Mouse (Mus musculus) telencephalon, adult 2 months (tissue): Measurements from ENCODE around the gene Gnb1l.
"Not testable (repeated sequence)": the region's sequence is repeated elsewhere in the genome, so short reads cannot be mapped to it uniquely, and the experiment has no call there.

ENCODE experiments used
- DNase-seq: peaks from one replicate; pipeline ENCODE4 v3.0.0-alpha.2; 2011; ENCODE audit warnings: low read depth, low spot score

The Gnb1l gene

DNA sequence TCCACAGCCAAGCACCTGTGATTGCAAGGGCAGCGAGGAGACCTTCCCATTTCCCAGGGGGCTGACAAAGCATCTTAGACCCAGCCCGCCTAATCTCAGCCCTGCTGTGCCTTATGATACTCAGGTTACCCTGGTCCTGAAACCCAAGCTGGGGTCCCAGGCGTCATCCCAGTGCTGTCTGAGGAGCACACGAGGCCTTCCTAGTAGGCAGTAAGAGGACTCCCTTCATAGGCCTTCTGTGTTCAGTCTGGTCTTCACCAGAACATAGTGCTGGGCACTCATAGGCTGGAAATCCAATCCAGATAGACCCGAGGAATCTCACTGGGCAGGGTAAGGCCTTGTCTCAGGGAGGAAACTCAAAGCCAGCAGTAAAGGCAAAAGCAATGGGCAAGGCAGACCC, 14.7 kb upstream of the Gnb1l start:
- DNase-seq = no peak

DNA sequence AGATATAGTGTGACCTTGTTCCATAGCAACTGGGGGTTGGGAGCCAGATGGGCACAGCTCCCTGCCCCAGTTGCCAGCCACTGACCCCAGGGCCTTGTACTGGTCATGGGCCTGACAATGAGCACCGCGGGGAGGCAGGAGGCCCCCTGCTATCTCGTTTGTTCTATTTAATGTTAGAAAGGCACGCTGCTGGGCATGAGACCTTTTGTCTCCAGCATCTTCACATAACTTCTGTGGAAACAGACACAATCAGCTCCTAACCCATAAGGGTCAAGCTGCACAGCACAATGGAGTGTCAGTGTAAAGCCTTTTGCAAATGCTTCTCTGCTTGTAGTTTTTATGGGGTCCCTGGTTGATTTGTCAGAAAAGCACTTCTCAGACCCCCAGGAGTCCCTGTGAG, 14.1 kb upstream of the Gnb1l start:
- DNase-seq = no peak

DNA sequence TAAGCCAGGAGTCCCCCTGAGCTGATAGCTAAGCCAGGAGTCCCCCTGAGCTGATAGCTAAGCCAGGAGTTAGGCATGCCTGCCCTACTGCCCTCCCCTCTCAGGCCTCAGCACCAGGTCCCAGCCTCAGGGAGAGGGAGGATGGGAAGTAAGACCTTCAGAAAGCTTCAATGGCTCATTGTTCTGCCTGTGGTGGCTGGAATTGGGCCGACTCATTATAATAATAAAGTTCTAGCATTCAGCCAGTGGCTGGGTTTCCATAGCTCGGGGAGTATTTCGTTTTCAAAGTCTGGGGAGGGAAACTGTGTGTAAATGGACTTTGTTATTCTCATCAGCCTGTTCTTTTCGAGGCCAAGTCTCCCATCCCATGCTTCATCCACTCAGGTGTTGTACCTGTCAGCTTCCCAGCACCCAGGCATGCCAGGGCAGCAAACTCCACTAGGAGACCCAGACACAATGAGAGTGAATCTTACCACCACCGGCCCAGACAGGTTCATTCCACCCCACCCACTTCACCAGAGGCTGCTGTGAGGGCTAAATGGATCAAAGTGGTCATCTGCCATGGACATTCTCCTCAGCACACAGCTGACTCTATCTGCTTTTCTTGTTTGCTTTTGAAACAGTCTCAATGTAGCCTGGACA, 13.6 kb upstream of the Gnb1l start:
- DNase-seq = no peak

DNA sequence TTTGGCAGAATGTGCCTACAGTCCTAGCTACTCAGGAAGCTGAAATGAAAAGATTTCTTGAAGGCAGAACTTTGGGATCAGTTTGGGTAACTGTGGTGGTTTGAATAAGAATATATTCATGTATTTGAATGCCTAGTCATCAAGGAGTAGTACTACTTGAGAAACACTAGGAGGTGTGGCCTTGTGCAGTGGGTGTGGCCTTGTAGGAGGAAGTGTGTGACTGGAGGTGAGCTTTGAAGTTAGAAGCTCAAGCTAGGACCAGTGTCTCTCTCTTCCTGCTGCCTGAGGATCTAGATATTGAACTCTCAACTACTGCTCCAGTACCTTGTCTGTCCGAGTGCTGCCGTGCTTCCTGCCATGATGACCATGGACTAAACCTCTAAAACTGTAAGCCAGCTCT, 12.4 kb upstream of the Gnb1l start:
- no peak for DNase-seq

DNA sequence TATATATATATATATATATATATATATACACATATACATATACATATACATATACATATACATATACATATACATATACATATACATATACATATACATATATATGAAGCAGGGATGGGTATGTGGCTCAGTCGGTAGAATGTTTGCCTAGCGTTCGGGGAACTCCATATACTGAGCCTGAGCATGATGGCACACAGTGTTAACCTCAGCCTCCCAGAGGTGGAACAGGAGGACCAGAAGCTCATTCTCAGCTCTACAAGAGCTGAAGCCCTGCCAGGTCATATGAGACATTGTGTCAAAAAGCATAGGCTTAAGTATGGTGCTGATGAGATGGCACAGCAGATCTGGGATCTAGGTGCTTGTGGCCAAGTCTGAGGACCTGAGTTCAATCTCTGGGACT, 8.2 kb upstream of the Gnb1l start:
- no peak for DNase-seq

DNA sequence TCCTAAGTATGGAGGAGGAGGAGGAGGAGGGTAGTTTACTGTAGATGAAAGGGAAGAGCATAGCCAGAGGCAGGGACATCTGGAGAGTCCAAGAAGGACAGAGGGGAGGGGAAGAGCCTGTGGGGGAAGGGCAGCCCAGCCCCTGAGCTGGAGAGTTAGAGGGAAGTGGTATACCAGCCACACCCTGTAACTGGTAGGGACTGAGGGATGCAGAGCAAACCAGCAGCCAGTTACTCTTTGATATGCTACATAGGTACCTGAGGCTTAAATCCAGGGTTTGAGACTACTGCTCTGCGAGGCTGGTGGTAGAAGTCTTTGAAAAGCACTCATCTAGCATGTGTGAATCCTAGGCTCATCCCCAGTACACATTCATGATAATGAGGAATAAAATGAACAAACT, 7.6 kb upstream of the Gnb1l start:
- DNase-seq = no peak

DNA sequence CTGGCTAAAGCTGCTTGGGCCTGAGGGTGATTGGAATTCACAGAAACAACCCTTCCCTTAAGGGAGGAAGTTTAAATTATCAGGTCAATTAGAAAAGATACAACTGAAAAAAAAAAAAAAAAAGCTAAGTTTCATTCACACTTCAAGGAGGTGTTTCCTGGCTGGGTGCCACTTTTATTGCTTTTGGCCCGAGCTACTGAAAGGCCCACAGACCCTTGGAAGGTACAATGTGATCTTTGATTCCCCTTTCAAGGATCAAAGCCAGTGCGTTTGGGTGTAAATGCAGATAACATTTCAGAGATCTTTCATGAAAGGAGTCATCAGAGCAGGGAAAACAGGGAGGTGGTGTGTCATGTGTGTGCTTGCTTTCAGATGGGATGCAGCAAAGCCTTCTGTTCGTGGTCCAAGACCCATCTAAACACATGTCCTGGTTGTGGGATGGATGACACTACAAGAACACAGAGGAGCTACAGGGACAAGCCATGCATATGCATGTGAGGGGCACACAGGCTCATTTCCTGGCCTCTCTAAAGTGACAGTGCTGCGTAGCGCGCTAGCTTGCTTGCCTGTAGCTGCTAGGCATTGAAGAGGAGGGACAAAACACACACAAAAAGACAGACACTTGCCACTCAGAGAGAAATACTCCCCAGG, 523 bp upstream of the Gnb1l start:
- DNase-seq = no peak

DNA sequence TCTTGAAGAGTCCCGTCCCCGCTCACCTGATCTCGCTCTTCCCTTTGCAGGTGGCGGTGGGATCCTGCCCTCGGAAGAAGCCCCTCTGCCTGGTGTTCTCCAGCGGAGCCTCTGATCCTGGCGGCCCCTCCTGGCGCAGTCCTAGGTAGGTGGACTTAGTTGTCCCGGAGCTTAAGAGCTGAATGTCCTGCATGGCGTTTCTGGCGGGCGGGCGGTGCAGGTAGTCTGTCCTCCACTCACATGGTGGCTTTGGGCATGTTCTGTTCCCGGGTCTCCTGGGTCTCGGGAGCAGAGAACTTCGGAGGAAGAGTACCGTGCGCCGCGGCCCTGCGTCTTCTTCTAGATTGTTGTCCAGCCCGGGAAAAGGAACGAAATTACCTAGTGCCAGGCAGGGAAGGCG, 483 bp downstream of the Gnb1l start:
- no peak for DNase-seq

DNA sequence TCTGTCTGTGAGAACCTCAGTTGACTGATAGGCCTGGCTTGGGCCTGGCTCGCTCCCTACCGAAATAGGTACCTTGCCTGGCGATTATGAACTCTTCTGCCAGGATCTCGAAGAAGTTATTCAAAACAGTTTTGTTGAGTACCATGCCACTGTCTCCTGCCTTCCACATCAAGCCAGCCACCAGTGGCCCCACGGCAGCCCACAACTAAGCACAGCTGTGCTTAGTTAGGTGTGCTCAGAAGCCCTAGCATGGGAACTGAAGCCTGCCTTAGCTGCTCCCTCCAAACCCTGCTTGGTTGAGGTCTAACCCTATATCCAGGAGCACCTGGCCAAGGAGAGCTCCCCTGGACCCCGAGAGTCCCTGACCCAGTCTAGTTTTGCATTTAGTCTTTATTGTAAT, 3.0 kb downstream of the Gnb1l start:
- DNase-seq = no peak

DNA sequence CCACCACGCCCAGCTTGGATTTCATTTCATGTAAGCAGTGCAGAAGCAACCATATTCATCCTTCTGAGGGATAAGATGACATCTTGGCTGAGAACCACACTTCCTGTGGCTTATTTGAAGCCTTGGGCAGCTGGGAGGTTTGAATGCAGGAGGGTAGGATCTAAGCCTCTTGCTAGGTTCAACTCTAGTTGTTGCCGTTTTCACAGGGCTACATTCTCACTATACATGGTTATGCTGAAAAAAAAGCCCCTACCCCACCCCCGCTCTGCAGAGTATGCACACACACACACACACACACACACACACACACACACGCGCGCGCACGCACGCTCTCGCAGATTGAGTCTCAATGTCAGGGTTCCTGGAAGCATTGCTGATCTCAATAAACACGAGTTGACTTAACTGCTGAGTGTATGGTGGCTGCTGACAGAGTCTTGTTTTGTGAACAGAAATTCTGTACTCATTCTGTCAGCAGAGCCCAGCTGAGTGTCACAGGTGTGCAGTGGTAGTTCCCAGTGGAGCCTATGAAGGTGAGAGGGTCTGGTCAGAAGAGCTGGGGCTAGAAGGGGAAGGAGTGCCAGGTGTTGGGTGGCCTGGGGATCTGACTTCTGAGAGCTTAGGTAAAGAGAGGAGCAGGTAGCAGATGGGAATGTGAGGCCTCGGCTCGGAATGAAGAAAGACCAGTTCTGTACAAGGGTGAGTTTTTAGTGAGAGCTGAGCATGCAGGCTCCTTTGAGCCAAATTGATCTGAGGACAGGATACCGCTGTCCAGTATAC, 5.2 kb downstream of the Gnb1l start:
- DNase-seq = no peak

DNA sequence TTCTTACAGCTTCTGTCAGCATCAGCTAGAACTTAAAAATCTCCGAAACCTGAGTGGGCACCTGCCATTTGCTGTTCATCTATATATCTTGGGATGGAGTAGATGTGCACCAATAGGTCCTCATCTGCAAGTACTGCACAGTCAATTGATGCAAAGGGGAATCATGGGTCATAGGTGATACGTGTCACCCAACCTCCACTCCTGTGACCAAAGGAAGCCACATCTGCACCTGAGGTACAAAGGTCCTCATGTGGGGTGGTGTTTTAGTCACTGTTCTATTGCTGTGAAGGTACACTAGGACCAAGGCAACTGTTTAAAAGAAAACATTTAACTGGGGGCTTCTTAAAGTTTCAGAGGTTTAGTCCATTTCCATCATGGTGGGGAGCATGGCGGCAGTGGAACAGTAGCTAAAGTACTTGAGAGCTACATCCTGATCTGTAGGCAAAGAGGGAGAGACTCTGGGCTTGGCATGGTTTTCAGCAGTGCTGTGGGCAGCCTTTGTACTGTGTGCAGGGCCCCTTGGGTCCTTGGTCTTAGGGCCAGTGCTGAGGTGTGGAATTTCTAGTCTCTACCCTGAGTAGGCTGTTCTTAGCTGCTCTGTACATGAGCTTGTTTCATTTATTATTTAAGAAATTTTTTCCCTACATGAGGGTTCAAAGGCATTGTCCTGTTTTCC, 8.1 kb downstream of the Gnb1l start:
- no peak for DNase-seq

DNA sequence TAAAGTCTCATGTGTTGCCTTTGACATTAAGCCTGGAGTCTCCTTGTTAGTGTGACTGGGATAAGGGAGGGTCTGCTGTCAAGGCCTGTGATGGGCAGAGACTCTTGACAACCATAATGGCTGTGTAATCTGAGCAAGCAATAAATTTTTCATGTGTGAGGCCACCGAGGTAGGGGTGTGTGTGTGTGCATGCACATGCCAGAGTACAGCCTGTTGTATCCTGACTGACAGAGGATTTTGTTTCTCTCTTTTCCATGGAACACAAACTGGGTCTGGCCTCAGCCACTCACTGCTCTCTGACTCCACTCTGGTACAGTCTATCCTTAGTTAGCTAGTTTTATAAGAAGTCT, 8.7 kb downstream of the Gnb1l start:
- DNase-seq = no peak

DNA sequence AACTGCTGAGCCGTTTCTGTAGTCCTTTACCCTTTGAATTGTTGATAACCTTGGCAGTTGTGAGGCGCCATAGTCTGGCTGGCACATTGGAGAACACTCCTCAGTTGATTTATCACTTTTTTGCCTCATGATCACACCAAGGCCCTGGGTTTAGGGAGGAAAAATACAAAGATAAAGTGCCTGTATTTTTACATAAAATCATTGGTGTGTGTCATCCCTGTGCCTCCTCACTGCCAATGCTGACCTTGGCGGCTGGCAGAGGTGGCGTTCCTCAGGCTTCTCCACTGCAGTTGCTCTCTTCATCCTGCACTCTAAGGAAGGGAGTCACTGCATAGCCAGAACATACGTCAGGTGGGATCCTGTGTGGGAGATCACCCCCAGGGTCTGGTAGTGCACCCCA, 13.2 kb downstream of the Gnb1l start:
- DNase-seq = no peak

DNA sequence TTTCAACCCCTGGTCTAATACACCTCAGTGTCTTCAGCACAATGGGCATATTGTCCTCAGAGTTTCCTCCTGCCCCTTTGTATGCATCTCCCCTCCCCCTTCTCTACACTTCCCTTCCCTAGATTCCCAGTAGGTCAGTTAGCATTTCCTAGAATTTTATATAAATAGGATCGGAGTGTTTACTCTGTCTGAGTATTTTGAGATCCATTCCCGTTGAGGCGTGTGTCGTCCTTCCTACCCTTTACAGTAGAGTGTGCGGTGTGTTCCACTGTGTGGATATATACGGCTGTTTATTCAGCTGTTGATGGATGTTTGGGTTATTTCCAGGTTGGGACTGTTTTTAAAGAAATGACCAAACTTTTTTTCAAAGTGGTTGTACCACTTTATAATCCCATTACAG, 15.0 kb downstream of the Gnb1l start:
- DNase-seq = no peak

DNA sequence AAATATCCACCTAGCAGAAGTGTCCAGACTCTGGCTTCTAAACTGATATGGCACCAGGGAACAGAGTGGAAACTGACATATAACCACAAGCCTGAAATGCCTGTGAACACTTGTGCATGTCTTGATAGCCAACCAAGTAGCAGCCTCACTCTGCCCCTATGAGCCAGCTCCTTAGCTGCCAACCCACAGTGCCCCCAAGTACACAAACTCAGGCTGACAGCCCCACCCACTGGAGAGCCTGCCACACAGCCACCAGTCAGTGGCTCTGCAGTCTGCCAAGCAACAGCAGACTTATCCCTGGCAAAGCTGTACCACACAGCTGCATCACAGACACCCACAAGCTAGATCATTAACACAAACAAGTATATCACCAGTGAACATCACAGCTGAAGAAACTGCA, 19.6 kb downstream of the Gnb1l start:
- no peak for DNase-seq

DNA sequence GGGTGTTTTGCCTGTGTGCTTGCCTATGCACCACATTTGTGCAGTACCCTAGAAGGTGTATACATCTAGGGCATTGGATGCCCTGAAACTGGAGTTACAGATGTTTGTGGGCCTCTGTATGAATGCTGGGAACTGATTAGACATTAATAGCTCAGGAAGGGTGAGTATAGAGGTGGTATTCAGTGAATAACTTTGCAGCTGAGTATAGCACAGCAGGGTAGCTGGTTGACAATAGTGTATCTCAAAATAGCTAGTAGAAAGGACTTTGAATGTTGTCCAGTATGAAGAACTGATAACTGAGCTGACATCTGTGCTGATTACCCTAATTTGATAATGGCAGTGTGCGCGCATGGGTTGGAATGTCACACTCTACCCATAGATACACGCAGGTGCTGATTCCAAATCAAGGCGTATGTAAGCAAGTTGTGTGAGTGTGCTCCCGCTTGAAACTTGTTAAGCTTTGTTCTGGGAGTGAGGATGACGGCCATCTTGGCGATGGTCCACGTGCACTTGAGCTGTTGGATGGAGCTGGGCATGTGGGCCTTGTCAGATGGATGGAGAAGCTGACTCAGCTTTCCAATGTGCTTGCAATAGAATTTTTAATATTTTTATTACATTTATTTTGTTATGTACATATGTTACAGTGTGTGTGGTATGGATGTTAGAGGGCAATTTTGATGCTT, 25.2 kb downstream of the Gnb1l start:
- no peak for DNase-seq

DNA sequence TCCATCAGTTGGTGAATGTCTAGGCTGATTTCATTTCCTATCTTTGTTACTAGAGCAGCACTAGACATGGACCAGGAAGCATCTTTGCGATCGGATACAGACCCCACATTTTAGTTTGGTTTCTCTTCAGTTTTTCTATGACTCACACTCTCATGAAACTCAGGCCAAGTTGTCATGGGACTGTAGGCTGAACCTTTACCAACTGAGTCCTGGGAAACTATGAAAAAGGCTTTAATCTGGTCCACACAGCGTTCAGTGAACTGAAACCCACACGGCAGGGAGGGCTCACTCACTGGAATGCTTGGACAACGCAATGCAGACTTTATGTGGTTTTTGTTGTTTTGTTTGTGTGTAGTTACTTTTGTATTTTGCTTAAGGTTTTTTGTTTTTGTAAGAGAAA, 30.1 kb downstream of the Gnb1l start:
- no peak for DNase-seq

DNA sequence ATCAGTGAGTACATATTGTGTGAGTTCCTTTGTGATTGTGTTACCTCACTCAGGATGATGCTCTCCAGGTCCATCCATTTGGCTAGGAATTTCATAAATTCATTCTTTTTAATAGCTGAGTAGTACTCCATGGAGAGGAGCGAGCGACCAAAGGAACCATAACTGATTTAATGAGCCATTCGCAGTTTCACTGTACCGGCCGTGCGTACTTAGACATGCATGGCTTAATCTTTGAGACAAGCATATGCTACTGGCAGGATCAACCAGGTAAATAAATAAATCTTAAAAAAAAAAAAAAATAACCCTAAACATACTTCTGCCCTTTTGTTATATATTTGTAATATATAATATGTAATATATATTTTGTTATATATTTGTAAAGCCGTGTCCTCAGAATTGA, 34.5 kb downstream of the Gnb1l start:
- DNase-seq = not testable (repeated sequence)

DNA sequence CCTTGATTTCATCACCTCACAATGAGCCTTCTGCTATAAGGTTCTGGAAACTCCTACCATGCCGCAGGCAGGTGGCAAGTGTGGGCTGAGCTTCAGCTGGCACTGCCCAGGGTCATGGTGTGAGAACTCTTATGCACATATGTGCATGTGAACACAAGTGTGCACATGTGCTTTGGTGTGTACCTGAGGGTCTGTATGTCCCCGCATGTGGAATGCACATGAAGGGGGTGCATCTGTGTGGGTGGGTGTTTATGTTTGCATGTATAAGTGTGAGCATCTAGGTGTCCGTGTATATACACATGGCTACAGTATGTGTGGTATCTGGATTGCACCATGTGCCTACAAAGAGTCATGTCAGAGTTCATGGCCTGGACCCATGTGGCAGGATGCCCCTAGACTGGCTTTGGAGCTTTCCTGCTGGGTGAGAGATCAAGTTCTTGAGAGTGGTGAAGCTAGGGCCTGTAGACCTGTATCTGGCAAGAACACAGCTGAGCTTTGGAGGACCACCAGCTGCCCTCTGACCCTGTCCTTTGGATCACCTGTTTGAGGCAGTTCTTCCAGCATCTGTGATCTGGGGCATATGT, 39.0 kb downstream of the Gnb1l start:
- no peak for DNase-seq

DNA sequence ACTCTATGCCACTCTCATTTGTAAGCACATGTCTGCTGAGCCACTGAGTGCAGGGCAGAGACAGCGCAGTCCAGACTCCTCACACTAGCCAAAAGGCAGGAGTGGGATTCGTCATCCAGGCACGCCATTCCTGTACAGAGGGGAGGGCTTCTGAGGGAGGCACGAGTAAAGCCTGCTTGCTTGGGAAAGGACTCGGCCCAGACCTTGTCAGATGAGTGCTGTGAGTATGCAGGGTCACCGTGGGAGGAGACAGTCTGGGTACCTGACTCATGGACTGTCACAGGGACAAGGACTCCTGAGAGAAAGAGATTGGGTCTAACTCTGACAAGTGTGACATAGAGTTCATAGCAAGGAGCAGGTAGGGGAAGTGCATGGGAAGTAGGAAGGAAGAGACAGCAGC, 40.8 kb downstream of the Gnb1l start:
- DNase-seq = no peak

DNA sequence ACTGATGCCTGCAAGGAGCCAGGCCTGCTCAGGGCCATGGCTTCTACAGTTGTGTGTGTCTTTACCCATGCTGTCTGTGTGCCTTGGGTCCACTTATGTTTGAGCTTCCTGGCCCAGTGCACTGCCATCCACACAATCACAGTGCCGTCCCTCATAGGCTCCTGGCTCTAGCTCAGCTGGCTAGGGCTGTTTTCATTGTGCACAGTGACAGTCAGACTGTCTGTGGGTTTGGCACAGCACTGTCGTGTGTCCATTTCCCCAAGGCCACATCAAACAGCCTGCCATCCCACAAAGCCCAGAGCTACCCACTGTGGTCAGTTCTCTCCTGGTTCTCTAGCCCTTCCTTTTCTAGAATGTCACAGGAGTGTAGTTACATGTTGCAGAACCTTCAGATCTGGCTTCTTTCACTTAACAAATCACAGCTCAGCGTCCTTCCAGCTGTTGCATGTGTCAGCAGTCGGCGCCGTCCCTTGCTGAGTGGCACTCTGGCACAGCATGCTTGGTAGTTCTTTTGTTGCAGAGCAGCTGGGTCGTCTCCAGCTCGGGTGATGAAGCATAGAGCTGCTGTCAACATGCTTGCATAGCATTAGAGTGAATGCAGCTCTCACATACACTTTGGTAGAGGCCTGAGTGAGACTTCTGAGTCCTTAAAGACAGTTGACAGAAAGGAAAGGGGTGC, 44.8 kb downstream of the Gnb1l start:
- DNase-seq = peak; percentile 12
